Mouse (Mus musculus) testis, adult 2 months (tissue): ENCODE results near the gene Cela3a.

Source experiments
- CTCF ChIP-seq: fragments of 200-500 bp; IDR thresholded peaks from 2 replicates; pipeline ENCODE4 v1.5.1; 2012; ENCODE audit warnings: low read depth, mild to moderate bottlenecking, inconsistent platforms, low read length, moderate library complexity; ENCODE audit not compliant: control insufficient read depth, insufficient read depth, insufficient replicate concordance
- POLR2A ChIP-seq: fragments of 200-500 bp; IDR thresholded peaks from 2 replicates; pipeline ENCODE4 v1.6.1; 2012; ENCODE audit warnings: low read depth, mild to moderate bottlenecking, inconsistent platforms, low read length, moderate library complexity; ENCODE audit not compliant: control insufficient read depth

DNA sequence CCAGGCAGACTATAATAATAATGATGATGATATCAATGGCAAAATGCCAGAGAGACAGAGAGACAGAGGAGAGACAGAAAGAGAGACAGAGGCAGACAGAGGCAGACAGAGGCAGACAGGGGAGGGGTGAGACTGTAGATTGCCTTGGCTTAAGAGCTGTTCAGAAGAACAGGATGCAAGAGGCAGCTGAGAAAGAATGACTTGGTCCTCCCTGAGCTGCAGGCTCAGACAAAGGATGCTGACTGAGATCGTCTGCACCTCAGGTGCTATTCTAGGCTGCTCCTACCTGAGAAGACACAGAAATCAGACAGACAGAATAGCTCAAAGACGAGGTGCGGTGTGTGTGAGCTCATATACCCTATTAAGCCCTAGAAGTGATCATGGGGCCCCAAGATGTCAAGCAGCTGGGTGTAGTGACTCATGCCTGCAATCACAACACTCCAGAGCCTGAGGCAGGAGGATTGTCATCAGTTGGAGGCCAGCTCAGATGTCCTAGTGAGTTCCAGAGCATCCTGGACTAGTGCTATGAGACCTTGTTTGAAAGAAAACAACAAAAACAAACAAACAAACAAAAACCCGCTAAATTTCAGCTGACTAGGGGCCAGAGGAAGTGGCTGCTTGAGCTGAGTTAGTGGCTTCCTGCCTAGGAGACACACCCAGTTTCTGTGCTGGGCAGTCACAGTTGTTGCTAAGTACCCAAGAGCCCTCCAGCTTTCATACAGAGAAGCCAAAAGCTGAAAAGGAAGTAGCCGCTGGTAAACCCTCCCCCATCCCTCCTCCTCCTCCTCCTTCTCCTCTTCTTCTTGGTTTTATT, 42.1 kb downstream of the Cela3a start:
- TF ChIP-seq CTCF (no peak), POLR2A (no peak)
